Mouse (Mus musculus) mouse trophoblast stem cell (cell line): ENCODE measurements around the gene Hamp2.
"Not testable (repeated sequence)": the region's sequence is repeated elsewhere in the genome, so short reads cannot be mapped to it uniquely, and the experiment has no call there.

Source experiments
- in situ Hi-C, 2 experiments: fragments of 300-500 bp; cut with MseI, MboI; formaldehyde crosslinking; loops; 2 replicates in 1 of 2; 3 replicates in 1 of 2; pipeline ENCODE4 v1.15.1; 2025

The Hamp2 gene

GRCm38 (mm10) chr7:30953459-30953858, 29.0 kb upstream of the Hamp2 start:
- in situ Hi-C loops = no loop called here

- in situ Hi-C loops = no loop called here
Observed at GRCm38 (mm10) chr7:30952441-30953265, 28.2 kb upstream of the Hamp2 start.

GRCm38 (mm10) chr7:30949902-30950301, 25.4 kb upstream of the Hamp2 start:
- in situ Hi-C loops = not testable (repeated sequence)

- in situ Hi-C loops = no loop called here
Observed at GRCm38 (mm10) chr7:30945876-30946275, 21.4 kb upstream of the Hamp2 start.

- in situ Hi-C loops = not testable (repeated sequence)
Observed at GRCm38 (mm10) chr7:30945466-30945865, 21.0 kb upstream of the Hamp2 start.

- in situ Hi-C loops = not testable (repeated sequence)
Observed at GRCm38 (mm10) chr7:30944706-30945105, 20.2 kb upstream of the Hamp2 start.

GRCm38 (mm10) chr7:30943909-30944635, 19.6 kb upstream of the Hamp2 start, which contains the start of gene Hamp:
Hamp (minus strand) TSS chr7:30944032.
- in situ Hi-C loops = no loop called here

- in situ Hi-C loops = not testable (repeated sequence)
Observed at GRCm38 (mm10) chr7:30942365-30942764, 17.9 kb upstream of the Hamp2 start.

GRCm38 (mm10) chr7:30940070-30940469, 15.6 kb upstream of the Hamp2 start:
- in situ Hi-C loops = not testable (repeated sequence)

- in situ Hi-C loops = not testable (repeated sequence)
Observed at GRCm38 (mm10) chr7:30935422-30936099, 11.1 kb upstream of the Hamp2 start.

- in situ Hi-C loops = no loop called here
Observed at GRCm38 (mm10) chr7:30924071-30924470, 410 bp downstream of the Hamp2 start.

GRCm38 (mm10) chr7:30922490-30922889, 2.0 kb downstream of the Hamp2 start:
- in situ Hi-C loops = not testable (repeated sequence)

- in situ Hi-C loops = no loop called here
Observed at GRCm38 (mm10) chr7:30920217-30920616, 4.3 kb downstream of the Hamp2 start.

- in situ Hi-C loops = no loop called here
Observed at GRCm38 (mm10) chr7:30917219-30917618, 7.3 kb downstream of the Hamp2 start.

GRCm38 (mm10) chr7:30916713-30917112, 7.8 kb downstream of the Hamp2 start:
- in situ Hi-C loops = no loop called here

GRCm38 (mm10) chr7:30914732-30915131, 9.7 kb downstream of the Hamp2 start, which contains the start of gene Mag:
Mag (minus strand) TSS chr7:30914873.
- in situ Hi-C loops = no loop called here

- in situ Hi-C loops = no loop called here
Observed at GRCm38 (mm10) chr7:30909773-30910172, 14.7 kb downstream of the Hamp2 start.

GRCm38 (mm10) chr7:30908992-30909431, 15.5 kb downstream of the Hamp2 start:
- in situ Hi-C loops = no loop called here

- in situ Hi-C loops = no loop called here
Observed at GRCm38 (mm10) chr7:30908277-30908991, 16.0 kb downstream of the Hamp2 start.

- in situ Hi-C loops = no loop called here
Observed at GRCm38 (mm10) chr7:30904042-30904441, 20.4 kb downstream of the Hamp2 start.

- in situ Hi-C loops = no loop called here
Observed at GRCm38 (mm10) chr7:30895217-30895616, 29.3 kb downstream of the Hamp2 start.
